Mouse (Mus musculus) heart, adult 2 months (tissue): ENCODE results near the gene Ldhc. TPM values are rescaled to one million over a fixed set of nuclear protein-coding genes. Genes with fewer than 3 reads are reported as not detected.

ENCODE experiments used
- DNase-seq, 2 experiments: peaks; one replicate each; pipeline ENCODE4 v3.0.0; 2021
- H3K27ac ChIP-seq: fragments of 200-600 bp; 2 replicates; pipeline ENCODE4 v1.8.1; 2022
- H3K27me3 ChIP-seq: fragments of 200-500 bp; 2 replicates; pipeline ENCODE4 v1.6.1; 2012; ENCODE audit warnings: mild to moderate bottlenecking, low read length, inconsistent platforms, mixed read lengths; ENCODE audit not compliant: control insufficient read depth, insufficient read depth
- H3K36me3 ChIP-seq: fragments of 200-500 bp; 2 replicates; pipeline ENCODE4 v1.6.1; 2012; ENCODE audit warnings: low read length, inconsistent platforms; ENCODE audit not compliant: control insufficient read depth, insufficient read depth
- H3K4me1 ChIP-seq: fragments of 200-500 bp; 2 replicates; pipeline ENCODE4 v1.6.1; 2011; ENCODE audit warnings: low read length; ENCODE audit not compliant: control insufficient read depth, insufficient read depth
- H3K4me3 ChIP-seq: fragments of 200-600 bp; 2 replicates; pipeline ENCODE4 v1.8.1; 2022
- H3K79me2 ChIP-seq: fragments of 200-500 bp; replicated peaks from 2 replicates; pipeline ENCODE4 v1.6.1; 2012; ENCODE audit warnings: mild to moderate bottlenecking, inconsistent platforms, low read length, moderate library complexity, mixed read lengths; ENCODE audit not compliant: control insufficient read depth, insufficient read depth
- H3K9ac ChIP-seq: fragments of 200-500 bp; 2 replicates; pipeline ENCODE4 v1.6.1; 2012; ENCODE audit warnings: low read depth, mild to moderate bottlenecking, control low read depth, inconsistent platforms, low read length, mixed read lengths
- CTCF ChIP-seq: fragments of 200-600 bp; IDR thresholded peaks from 2 replicates; pipeline ENCODE4 v1.8.1; 2022; ENCODE audit warnings: antibody characterized with exemption, mild to moderate bottlenecking, moderate library complexity
- EP300 ChIP-seq: fragments of 200-500 bp; IDR thresholded peaks from 2 replicates; pipeline ENCODE4 v1.6.1; 2011; ENCODE audit warnings: low read depth, low read length, control low read depth; ENCODE audit not compliant: insufficient read depth
- POLR2A ChIP-seq: fragments of 200-500 bp; IDR thresholded peaks from 2 replicates; pipeline ENCODE4 v1.6.1; 2011; ENCODE audit warnings: mild to moderate bottlenecking, low read depth, low read length, control low read depth; ENCODE audit not compliant: insufficient read depth
- WGBS: fragments of 180-500 bp; shearing (Covaris S2); methylation state at CpG from one replicate; pipeline ENCODE4 v1.1.7; 2018; 5-methylcytosine and 5-hydroxymethylcytosine counted together
- intact Hi-C: fragments of 180-260 bp; cut with DNase I; formaldehyde crosslinking; loops from one replicate; pipeline ENCODE4 v1.15.1; 2025
- polyA plus RNA-seq: library from polyadenylated mRNA; depleted of rRNA; stranded (reverse); fragments of >200 nt; gene quantifications from 2 replicates; pipeline ENCODE4 v1.2.3, GENCODE M21; 2012; rRNA removed
- total RNA-seq, 2 experiments: library from RNA; stranded (reverse); gene quantifications; 2 replicates each; pipeline ENCODE4 v1.2.3; 2021

The Ldhc gene
- total and polyA plus RNA-seq, 3 experiments = 1.1 TPM; not detected in 2

- H3K4me1 ChIP-seq = peaks cover 4% of the 10 kb centered on the region
- no peak overlapping the region for H3K27ac ChIP-seq
- no peak for DNase-seq
- H3K27me3 ChIP-seq = no peaks in the 10 kb centered on the region
- 0 out of 2 replicates have a peak, but pooled peaks cover 2% of the 10 kb centered on the region for H3K79me2 ChIP-seq
- intact Hi-C loops = loop anchor here (5.0 kb wide), 1 partner anchor 85 kb away; the partner anchor contains the start of gene Spty2d1
- 61% methylated on average over 4 of the region's 4 CpGs for WGBS
- H3K4me3 ChIP-seq = no peak overlapping the region
- TF ChIP-seq CTCF (no peak), EP300 (no peak), POLR2A (no peak)
- no peak overlapping the region for H3K9ac ChIP-seq
- peaks cover 3% of the 10 kb centered on the region; the same call in 1 of the 2 replicates for H3K36me3 ChIP-seq
These were observed 61.1 kb downstream of the Ldhc start for GRCm38 (mm10) chr7:46922075-46922474.

Other genes starting within 250 kb of the Ldhc start
- gene Sergef, start 221.4 kb upstream of the Ldhc start, total RNA-seq = 1 to 10 TPM; 2.9 to 5.1 TPM
- gene Sergef, start 221.4 kb upstream of the Ldhc start, polyA plus RNA-seq = 3.6 and 4.9 TPM in 2 replicates
- gene Tph1, start 188.7 kb upstream of the Ldhc start, total RNA-seq = not detected
- gene Tph1, start 188.7 kb upstream of the Ldhc start, polyA plus RNA-seq = 0.23 TPM in 1 of 2 replicates, not detected in the other
- 1 to 10 TPM; 3.8 to 4.0 TPM for gene Saal1, start 150.5 kb upstream of the Ldhc start, total RNA-seq
- 2.3 and 3.1 TPM in 2 replicates for gene Saal1, start 150.5 kb upstream of the Ldhc start, polyA plus RNA-seq
- 1 to 10 TPM; 1.5 to 2.7 TPM for gene Saa3, start 145.5 kb upstream of the Ldhc start, total RNA-seq
- gene Saa3, start 145.5 kb upstream of the Ldhc start, polyA plus RNA-seq = 0.38 and 1.2 TPM in 2 replicates
- gene Saa4, start 128.6 kb upstream of the Ldhc start, total RNA-seq = not detected
- gene Saa4, start 128.6 kb upstream of the Ldhc start, polyA plus RNA-seq = not detected in 2 replicates
- not detected for gene Saa1, start 118.2 kb upstream of the Ldhc start, total RNA-seq
- not detected in 2 replicates for gene Saa1, start 118.2 kb upstream of the Ldhc start, polyA plus RNA-seq
- gene Saa2, start 109.4 kb upstream of the Ldhc start, total RNA-seq = not detected
- not detected in 2 replicates for gene Saa2, start 109.4 kb upstream of the Ldhc start, polyA plus RNA-seq
- 1 to 10 TPM; 7.5 to 9.2 TPM for gene Hps5, start 65.1 kb upstream of the Ldhc start, total RNA-seq
- gene Hps5, start 65.1 kb upstream of the Ldhc start, polyA plus RNA-seq = 5.2 and 8.4 TPM in 2 replicates
- 10 to 100 TPM; 15.7 to 17.2 TPM for gene Gtf2h1, start 65.1 kb upstream of the Ldhc start, total RNA-seq
- gene Gtf2h1, start 65.1 kb upstream of the Ldhc start, polyA plus RNA-seq = 4.8 and 8.9 TPM in 2 replicates
- 100 to 1,000 TPM; 738 to 741 TPM for gene Ldha, start 19.7 kb upstream of the Ldhc start, total RNA-seq
- 674 and 1,134 TPM in 2 replicates for gene Ldha, start 19.7 kb upstream of the Ldhc start, polyA plus RNA-seq
- gene Tsg101, start 58.8 kb downstream of the Ldhc start, total RNA-seq = 10 to 100 TPM; 56.5 to 62.5 TPM
- gene Tsg101, start 58.8 kb downstream of the Ldhc start, polyA plus RNA-seq = 64.3 and 97.0 TPM in 2 replicates
- 10 to 100 TPM in 1 of 2 experiments, 1 to 10 TPM in 1; 9.0 to 10.3 TPM for gene Uevld, start 97.3 kb downstream of the Ldhc start, total RNA-seq
- gene Uevld, start 97.3 kb downstream of the Ldhc start, polyA plus RNA-seq = 2.9 and 5.0 TPM in 2 replicates
- gene Gm9999, start 122.4 kb downstream of the Ldhc start, total RNA-seq = not detected
- gene Gm9999, start 122.4 kb downstream of the Ldhc start, polyA plus RNA-seq = 1.1 TPM in 1 of 2 replicates, not detected in the other
- 1 to 10 TPM; 6.9 to 8.5 TPM for gene Spty2d1, start 147.2 kb downstream of the Ldhc start, total RNA-seq
- gene Spty2d1, start 147.2 kb downstream of the Ldhc start, polyA plus RNA-seq = 2.7 and 4.3 TPM in 2 replicates
- gene Tmem86a, start 189.4 kb downstream of the Ldhc start, total RNA-seq = 10 to 100 TPM; 20.0 to 25.0 TPM
- gene Tmem86a, start 189.4 kb downstream of the Ldhc start, polyA plus RNA-seq = 45.5 and 54.8 TPM in 2 replicates